Mouse (Mus musculus) splenic B cell, adult 2 months (primary cell): ENCODE data around the gene Pikfyve.

Source experiments
- DNase-seq: peaks from one replicate; pipeline ENCODE4 v3.0.0-alpha.2; 2011; ENCODE audit warnings: low read depth, low spot score
- H3K27me3 ChIP-seq: 2 replicates; pipeline ENCODE4 v1.6.1; 2012; ENCODE audit warnings: mild to moderate bottlenecking, low read length, moderate library complexity, mixed read lengths; ENCODE audit not compliant: control insufficient read depth, poor library complexity, insufficient read depth, severe bottlenecking
- H3K36me3 ChIP-seq: 2 replicates; pipeline ENCODE4 v1.6.1; 2012; ENCODE audit warnings: mild to moderate bottlenecking, low read length, moderate library complexity, mixed read lengths; ENCODE audit not compliant: control insufficient read depth, poor library complexity, insufficient read depth, severe bottlenecking

The Pikfyve gene

GRCm38 (mm10) chr1:65312896-65313295, 126.4 kb downstream of the Pikfyve start:
- no peaks in the 10 kb centered on the region for H3K36me3 ChIP-seq
- no peak for DNase-seq
- H3K27me3 ChIP-seq: no peaks in the 10 kb centered on the region

DNA sequence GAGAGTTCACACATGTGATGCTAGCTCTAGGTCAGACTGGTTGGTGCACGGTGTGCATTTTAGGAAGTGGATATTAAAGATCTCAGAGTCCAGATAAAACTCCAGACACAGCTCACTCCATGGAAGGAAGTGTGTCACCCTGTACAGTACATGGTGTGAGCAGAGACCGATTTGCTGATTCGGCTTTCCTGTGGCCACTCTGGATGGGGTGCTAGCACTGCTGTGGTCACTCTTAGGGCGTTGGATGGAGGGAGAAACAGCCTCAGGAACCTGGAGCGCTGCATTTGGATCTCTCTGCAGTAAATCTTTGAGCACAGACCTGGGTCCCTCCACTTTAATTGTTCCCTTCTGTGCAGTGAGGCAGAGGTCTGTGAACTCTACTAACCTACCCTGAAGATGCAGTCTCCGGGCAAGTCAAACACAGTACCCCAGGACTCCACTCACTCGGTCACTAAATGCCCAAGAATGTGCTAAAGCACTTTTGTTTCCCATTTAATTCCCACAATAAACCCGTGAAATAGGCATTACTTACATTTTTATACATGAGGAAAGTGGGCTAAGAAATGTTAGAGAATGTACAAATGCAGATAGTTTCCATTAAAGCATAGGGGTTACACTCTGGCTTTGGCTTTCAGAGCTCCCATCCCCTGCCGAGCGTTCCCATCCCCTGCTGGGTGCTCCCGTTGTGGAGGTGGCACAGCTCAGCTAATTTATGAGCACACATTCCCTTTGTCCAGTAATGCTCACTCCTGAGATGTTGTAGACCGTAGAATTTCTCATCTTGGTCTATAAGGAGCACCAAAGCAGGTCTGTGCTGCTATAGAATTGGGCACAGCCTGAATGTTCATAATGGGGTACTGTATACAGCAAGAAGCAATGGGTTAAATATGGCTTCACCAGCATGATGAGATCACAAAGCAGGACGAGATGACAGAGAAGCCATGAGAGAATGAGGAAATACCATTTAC, 127.9 kb downstream of the Pikfyve start:
- DNase-seq: no peak
- H3K36me3 ChIP-seq: no peaks in the 10 kb centered on the region

DNA sequence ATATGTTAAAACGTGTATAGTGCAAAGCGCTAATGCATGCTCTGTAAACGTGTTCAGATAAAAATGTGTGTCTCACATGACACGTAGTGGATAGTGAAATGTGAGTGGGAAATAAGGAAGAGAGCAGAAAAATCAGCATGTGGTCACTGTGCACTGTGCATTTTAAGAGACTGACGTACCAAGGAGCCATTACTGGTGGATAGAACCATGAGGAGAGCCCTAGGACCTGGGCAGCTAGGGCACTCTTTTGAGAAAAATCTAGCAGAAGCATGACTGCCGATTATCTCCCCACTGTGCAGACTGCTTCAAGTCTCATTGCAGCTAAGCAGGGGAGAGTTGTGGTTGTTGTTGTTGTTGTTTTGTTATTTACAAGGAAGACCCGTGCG, 128.5 kb downstream of the Pikfyve start:
- Histone ChIP-seq H3K36me3 (no peaks in the 10 kb centered on the region), H3K27me3 (no peaks in the 10 kb centered on the region)
- DNase-seq: no peak

More for the DNA sequence above, 127.9 kb downstream of the Pikfyve start:
- no peaks in the 10 kb centered on the region for H3K27me3 ChIP-seq
